Mouse (Mus musculus) liver, adult (tissue): ENCODE data around the gene Col4a3.

Source experiments
- GATA4 ChIP-seq: IDR thresholded peaks from 2 replicates; pipeline ENCODE4 v1.6.1; 2014; ENCODE audit warnings: mild to moderate bottlenecking, low read length; ENCODE audit not compliant: insufficient replicate concordance

Col4a3 gene

DNA sequence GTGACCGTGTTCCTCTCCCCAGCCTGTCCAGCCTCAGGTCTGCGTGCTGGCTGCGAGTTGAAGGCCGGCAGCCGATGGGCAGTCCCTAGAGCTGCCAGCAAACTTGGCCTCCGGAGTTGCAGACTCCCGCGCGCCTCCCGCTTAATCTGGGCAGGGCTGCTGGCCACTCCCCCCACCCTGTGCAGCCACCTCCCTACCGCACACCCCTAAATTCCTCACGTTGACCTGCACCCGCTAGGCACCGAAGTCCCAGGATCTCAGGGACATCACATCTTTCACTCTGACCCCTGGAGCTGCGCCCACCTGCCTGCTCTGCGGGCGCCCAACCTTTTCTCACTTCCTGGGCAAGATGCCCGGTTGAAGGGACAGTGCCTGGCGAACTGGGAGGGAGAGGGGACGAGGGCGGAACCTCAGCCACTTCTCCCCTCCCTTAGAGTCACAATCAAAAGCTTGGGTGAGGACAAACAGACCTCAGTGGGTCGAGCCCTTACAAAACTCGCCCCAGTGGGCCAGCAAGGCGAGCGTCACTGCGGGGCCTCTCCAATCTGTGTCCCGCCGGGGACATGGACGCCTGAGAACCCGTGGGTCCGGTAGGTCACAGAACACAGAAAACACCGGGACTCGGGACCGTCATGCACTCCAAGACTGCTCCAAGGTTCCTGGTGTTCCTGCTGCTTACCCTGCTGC, at the start of gene Col4a3, which contains the start of gene Col4a4:
Gene Col4a3 (plus strand): TSS at position 209 of the 687 bp plus-strand sequence.
Gene Col4a4 (minus strand): TSS at position 137 of the 687 bp plus-strand sequence.
- no peak for TF ChIP-seq GATA4

DNA sequence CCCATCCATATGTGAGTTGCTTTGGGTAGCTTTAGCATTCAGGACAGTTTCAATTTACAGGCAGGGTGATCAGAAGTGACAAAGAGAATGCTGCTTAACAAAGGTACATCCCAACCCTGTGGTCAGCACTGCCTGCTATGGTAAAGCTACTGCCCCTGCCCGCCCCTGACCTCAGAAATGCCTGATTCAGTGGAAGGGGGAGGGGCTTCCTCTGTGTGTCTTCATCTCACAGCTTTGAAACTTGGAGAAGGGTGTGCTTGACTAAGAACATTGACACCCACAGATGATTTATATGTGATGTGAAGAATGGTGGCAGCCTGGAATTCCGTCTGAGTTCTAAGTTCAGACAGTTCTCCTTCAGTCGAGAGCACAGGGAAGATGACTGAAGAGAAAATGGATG, 48.9 kb upstream of the Col4a3 start:
- TF ChIP-seq GATA4, result no peak

DNA sequence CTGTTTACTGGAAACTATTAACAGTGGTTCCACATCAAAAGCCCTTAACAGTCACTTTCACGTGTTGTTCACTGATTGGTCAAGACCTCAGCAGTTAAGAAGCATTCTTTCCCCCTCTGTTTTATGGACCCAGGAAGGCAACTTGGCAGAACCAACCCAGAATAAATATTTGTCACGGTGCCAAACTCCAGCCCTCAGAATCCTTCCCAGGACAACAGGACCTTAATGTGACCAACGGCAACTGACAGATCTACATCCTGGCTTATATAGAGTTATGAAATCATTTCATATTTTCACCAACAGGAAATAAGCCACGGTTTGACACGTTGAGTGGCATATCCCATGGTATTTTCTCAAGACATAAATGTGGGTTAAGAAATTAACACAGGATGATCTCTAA, 46.7 kb upstream of the Col4a3 start:
- no peak for TF ChIP-seq GATA4

DNA sequence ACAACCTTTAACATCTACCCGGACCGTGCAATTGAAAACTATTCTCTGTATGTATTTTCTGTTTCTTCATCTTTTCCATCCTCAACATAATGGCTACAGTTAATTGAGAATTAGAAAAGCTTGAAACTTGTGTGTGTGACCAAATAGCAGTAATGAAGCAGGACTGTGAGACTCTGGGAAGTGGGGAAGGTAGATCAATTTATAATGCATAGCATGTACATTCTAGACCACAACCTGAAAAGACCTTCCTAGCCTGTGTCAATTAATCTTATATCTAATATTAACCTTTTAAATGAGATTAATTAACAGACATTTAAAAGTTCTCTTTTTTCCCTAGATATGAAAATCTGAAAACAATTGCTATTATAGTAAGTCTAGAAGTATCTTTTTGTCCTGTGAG, 42.8 kb upstream of the Col4a3 start:
- no peak for TF ChIP-seq GATA4

DNA sequence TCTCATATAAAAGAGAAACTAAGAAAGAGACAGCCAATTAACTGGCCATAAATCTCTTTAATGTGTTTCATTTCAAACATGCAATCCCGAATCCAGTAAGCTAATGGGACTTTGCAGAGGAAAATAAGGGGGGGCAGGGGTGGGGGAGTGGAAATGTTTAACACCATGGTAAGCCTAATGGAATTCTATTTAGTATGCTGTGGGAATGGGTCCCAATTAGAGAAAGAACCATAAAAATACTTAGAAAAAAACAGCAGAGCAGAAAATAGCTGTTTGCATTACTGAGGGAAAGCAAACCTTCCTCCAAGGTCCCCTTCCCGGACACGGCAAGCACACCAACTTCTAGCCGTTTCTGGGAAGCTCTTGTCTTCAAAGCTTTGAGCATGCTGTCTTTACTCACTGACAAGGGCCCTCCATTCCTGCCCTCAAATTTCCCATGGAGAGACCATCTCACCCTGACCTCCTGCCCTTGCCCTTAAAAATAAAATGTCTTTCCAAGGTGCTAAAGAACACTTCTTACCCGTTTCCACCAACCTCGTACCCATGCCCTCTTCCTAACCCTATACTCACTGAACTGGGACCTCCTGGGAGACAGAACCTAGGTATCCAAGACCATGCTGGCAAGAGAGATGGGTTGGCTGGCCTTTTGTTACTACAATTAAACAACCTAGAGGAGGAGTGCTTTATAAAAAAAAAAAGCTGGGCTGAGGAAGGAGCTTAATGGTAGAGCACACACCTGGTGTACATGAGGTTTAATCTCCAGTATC, 42.1 kb upstream of the Col4a3 start:
- no peak for TF ChIP-seq GATA4

DNA sequence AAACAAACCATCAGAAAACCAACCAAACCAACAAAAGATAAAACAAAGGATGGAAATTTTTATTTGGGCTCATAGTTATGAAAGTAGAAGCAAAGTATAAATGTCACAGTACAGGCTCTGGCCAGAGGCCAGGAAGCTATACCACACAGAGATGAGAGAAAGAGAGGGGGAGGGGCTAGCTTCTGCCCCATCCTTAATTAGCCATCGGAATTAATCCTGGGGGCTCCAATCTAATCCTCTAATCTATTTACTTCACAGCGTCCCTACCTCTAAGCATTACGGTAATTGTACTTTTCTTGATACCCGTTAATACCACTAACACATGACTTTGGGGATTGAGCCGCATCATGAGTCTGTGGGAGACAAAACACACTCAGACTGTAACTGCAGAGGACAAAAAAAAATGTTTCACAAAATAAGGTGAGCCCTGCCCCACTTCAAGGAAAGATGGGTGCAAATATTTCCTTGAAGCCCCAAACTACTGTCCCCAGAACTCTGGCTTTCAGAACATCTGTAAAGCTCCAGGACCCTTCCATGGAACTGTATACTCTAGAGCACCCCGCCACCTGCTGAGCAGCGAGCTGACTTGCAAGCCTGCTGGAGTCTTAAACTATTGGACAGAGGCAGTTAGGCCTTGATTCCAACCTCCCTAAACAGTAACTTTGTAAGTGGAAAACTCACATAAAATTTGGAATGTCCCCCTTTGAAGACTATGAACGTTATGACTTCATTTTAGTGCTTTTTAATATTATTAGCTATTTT, 41.3 kb upstream of the Col4a3 start:
- no peak for TF ChIP-seq GATA4

DNA sequence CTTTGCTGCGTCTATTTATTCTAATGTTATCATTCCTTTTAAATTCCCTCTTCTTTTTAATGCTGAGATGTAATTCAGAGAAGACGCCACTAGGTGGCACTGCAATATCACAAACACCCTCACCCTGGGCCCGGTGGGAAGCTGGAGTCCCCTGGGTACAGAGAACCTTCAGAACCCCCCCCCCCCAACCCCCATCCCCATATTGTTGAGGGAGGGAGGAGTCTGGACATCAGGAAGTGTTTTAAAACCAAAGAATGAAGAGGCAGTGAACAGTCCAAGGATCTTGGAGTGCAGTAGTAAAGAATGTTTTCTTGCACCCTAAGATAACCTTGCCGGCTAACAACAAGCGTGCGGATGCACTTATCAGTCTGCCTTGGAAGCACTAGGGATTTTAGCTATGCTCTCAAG, 32.3 kb upstream of the Col4a3 start:
- TF ChIP-seq GATA4, result peak; percentile 80

DNA sequence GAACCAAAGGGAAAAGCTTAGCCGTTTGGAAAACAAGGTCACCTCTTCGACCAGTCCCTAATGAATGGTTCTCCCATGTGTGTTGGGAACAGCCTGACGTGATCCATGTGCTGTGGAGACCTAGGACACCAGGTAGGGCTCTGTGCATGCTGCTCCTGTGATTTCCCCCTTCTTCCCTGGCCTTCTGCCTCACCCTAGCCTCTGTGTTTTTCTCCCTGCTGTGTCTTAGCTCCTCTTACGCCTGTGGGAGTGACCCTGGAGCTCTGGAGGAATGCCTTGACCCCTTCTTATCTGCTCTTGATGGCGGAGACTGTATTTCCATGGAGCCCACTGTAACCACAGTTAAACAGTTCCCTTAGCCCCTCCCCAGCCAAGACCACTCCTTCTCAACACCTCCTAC, 31.8 kb upstream of the Col4a3 start:
- no peak for TF ChIP-seq GATA4

DNA sequence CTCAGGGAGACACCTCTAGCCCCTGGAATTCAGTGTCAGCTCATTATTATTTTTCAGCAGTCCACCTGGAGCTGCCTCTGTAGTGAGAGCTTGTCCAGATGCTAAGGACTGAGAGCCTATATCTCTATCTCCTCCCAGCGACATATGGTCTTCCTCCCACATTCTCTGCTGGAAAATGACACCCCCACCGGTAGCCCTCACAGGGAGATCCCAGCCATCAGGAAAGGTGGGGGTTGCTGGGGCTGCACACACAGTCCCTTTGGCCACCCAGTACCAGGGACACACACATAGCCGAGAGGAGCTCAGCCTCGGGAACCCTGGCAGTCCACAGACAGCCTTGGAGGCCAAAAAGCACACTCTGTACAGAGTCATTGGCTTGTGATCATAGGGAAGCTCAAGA, 26.5 kb upstream of the Col4a3 start:
- TF ChIP-seq GATA4, result no peak

DNA sequence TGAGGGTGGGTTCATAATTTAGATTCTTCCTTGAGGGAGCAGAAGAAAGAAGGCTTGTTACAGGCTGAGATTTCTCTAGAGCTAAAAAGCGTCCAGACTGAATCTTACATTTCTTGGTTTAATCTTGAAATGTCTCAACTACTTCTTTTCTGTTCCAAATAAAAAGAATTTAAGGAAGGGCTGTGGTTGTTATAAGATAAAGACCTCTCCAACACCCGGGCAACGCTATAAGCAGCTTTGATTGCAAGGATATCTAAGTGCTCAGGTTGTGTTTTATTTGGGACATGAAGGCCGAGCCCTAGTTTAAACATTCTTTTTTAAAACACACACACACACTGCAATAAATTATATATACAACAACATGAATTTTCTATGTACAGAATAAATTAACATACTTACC, 17.3 kb upstream of the Col4a3 start:
- no peak for TF ChIP-seq GATA4

DNA sequence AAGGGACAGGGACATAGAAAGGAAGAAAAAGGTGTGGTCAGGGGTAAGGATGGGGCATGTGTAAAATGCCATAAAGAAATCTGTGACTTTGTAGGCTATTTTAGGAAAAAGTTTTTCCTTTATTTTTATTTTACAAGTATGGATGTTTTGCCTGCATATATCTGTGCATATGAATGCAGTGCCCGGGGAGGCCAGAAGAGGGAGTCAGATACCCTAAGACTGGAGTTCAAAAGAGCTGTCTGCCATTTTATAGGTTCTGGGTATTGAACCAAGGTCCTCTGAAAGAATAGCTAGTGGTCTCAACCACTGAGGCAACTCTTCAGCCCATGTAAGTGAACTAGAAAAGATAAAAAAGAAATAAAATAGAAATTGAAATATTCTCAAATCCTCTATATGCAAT, 15.0 kb upstream of the Col4a3 start:
- TF ChIP-seq GATA4, result no peak

DNA sequence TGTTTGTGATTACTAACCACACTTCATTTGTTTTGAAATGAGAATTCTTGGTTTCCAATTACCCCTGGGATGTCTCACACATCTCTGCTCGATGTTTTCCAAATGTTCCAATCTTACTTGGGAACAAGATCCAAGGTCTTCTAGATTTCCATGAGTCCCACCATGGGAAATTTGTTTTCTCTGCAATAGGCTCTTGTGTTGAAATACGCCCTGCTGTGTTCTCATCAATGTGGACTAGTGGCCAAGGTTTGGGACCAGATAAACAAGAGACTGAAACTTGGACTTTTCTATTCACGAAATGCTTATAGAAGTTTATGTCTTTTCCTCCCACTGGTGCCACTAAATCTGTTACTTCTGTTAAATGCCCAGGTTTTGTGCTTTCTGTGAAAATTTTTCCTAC, 11.0 kb upstream of the Col4a3 start:
- TF ChIP-seq GATA4, result no peak

DNA sequence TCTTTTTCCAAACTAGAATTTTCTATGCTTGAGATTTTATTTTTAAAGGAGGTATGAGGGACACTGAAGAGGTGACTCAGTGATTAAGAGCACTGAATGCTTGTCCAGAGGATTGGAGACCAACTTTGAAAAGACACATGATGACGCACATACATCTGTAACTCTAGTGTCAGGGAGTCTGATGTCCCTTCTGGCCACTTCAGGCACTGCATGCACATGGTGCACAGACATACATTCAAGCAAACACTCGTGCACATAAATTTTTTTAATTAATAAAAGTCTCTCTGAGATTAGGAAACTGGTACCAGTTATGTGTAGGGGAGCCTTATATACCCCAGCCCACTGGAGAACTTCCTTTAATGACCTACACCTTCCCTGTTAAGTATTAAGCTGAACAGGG, 10.5 kb upstream of the Col4a3 start:
- TF ChIP-seq GATA4, result no peak

DNA sequence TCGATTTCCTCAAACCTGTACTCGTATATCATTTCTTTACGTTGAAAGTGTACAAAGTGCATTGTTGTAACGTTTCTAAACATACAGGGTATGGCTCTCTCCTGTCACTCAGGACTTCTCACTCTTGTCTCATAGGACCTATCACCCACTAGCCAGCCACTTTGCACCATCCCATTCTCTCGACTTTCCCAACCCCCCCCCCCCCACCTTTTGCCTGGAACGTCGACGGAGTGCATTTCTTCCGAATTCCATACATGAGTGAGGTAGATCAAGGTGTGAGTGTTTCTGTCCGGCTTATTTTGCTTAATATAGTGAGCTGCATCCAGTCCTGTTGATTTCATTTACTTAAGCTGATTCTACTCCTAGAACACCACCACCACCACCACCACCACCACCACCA, 9.4 kb upstream of the Col4a3 start:
- no peak for TF ChIP-seq GATA4

DNA sequence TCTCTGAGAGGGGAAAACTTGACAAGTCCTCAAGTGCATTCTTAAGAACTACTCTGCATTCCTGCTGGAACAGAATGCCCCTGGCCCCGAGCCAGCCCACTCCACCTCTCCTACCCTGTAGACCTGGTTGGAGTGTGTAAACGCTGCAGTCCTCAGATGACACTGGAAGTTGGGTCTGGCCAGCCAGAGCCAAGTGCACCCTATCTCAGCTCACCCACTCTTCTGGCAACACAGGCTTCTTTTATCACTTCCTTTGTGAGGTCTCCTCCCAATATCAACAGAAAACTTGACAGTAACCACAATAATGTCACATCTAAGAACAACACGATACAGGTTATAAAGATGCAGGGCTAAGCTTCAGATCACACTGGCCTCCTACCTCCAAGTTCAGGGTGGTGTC, 8.8 kb upstream of the Col4a3 start:
- no peak for TF ChIP-seq GATA4

DNA sequence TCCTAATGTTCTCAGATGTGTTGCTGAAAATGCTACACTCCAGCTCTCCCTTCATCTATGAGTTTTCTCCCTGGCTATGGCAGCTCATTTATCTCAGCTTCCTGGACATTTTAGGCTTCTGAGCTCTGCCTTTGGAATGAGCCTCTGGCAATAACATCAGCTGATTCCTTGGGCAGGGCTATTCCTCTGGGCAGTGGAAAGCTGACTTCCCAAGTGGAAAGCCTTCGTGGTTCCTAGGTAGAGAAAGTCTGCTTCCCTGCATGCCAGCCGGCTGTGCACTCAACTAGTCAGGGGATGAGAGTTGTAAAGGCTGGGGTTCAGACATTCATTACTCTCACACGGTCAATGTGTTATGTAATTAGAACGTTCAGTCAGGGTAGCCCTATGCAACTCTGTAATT, 8.4 kb upstream of the Col4a3 start:
- no peak for TF ChIP-seq GATA4
